In the genomic region with DNA sequence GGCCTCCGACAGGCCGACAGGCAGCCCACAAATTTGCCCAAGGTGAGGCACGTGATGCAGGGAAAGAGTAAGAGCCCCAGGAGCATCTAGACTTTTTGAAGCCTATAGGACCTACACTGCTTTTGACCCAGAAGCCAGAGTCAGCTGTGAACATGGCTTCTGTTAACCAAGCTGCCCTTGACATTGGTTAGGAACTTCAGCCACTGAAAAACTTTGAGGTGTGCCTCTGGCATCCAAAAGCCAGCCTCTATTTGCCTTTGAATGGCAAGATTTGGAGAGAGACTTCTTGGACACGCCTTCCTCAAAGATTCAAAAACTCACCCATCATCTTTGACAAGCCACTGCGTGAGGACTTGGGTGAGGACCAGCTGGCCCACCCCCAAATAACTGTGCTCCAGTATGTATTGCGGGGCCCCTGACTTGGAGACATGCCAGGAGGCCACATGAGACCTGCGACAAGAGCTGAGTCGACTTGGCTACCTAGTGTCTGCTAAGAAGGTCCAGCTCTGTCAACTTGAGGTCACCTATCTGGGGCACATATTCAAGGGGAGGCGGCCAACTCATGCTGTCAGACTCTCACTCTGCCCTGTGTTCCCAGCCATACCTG, we compare ENCODE assay signal across 15 mouse cellular contexts.
"Had no signal": no experiment of that assay in that cellular context is flagged by ENCODE, and none has a peak within 500 bp of the region (broad histone marks: within the 10 kb centered on the region; RNA-seq: fewer than 3 reads in every experiment).

No protein-coding gene starts in this region.

- H3K27ac ChIP-seq: kidney, postnatal 0 days; layer of hippocampus, adult 2 months; liver, embryonic 13.5 days; lung, embryonic 15.5 days; stomach, embryonic 15.5 days had no signal

- H3K9me3 ChIP-seq: liver, embryonic 13.5 days; lung, embryonic 15.5 days; stomach, embryonic 15.5 days had no signal

- H3K27me3 ChIP-seq: stomach, embryonic 15.5 days had no signal

- H3K4me3 ChIP-seq: layer of hippocampus, adult 2 months; liver, embryonic 13.5 days; lung, embryonic 15.5 days; megakaryocyte, embryonic 14.5 days; stomach, embryonic 15.5 days had no signal

- H3K36me3 ChIP-seq: liver, embryonic 13.5 days; lung, embryonic 15.5 days; stomach, embryonic 15.5 days had no signal

- H3K9ac ChIP-seq: liver, embryonic 13.5 days; lung, embryonic 15.5 days; stomach, embryonic 15.5 days had no signal

- H3K4me2 ChIP-seq: liver, embryonic 13.5 days; lung, embryonic 15.5 days; midbrain, embryonic 11.5 days; stomach, embryonic 15.5 days had no signal

- H3K4me1 ChIP-seq: liver, embryonic 13.5 days had no signal

- DNase-seq: kidney, postnatal 25 days; layer of hippocampus, adult 9-11 months; liver, embryonic 13.5 days; lung, postnatal 10 days; lung, postnatal 36 days; midbrain, embryonic 14.5 days; right cerebral cortex, postnatal 25 days; spleen, adult 18-20 months; thymus, postnatal 25 days had no signal
